Mouse (Mus musculus): ENCODE measurements around the gene Adgrf5. TPM values are rescaled to one million over a fixed set of nuclear protein-coding genes. Genes with fewer than 3 reads are reported as not detected.
"Not testable (repeated sequence)": the region's sequence is repeated elsewhere in the genome, so short reads cannot be mapped to it uniquely, and the experiment has no call there.

Adgrf5 gene
- total and polyA plus RNA-seq, 3 experiments: not detected

DNA sequence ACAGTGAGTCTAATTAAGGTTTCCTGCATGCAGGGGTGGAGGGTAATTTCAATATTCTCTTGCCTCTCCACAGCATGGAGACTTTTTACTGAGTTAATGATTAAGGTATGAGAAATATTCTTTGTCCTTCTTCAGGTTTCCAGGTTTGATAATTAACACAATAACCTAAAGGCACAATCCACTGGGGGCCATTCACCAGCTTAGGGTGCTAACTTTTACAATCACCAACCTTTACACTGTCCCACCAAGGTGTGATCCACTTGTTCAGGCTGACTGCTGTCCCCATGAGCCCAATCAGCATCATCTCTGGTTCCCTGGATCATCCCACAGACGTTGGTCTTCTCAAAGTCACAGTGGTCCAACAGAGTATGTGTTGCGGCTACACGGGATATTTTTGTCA lies 125.7 kb downstream of the Adgrf5 start:
- dilution Hi-C loops (cut with MboI; ENCODE audit: extremely low pct_ligation_motif_present, extremely low pct_unique_long_range_greater_than_20kb, low sequenced_read_pairs): no loop called here
- Histone ChIP-seq H3K9me3 (replicated peaks; ENCODE audit: low read length) (peaks cover 11% of the 10 kb centered on the region), H3K4me1 (ENCODE audit: control insufficient read depth in 1 of 2, insufficient read depth in 2 of 2) (no peaks in the 10 kb centered on the region), H3K79me2 (replicated peaks; ENCODE audit: control insufficient read depth, extremely low read depth, insufficient read depth, poor library complexity, severe bottlenecking) (no peaks in the 10 kb centered on the region), H3K9ac (ENCODE audit: insufficient read depth, low read depth) (no peak overlapping the region), H3K4me2 (ENCODE audit: insufficient read depth, low read depth, poor library complexity, severe bottlenecking) (no peak overlapping the region), H3K36me3 (replicated peaks in 1 of 2; ENCODE audit: control insufficient read depth in 1 of 2, insufficient read depth in 1 of 2, low read length in 1 of 2) (no peaks in the 10 kb centered on the region), H3K27ac (ENCODE audit: insufficient read depth, low read depth) (no peak overlapping the region), H3K27me3 (replicated peaks) (no peaks in the 10 kb centered on the region), H3K4me3 (replicated peaks in 1 of 3; ENCODE audit: low read depth in 2 of 3, low read length in 2 of 3, poor library complexity in 1 of 3) (no peak overlapping the region)
- no peak for DNase-seq (ENCODE audit: extremely low read depth)
- in situ Hi-C loops (cut with MboI; ENCODE audit: low pct_ligation_motif_present, low pct_unique_long_range_greater_than_20kb, low sequenced_read_pairs): no loop called here
- no peak for TF ChIP-seq CTCF (conservative IDR thresholded peaks at IDR 0.05 in 1 of 2, IDR thresholded peaks at IDR 0.05 in 1 of 2; ENCODE audit: low read depth in 2 of 2, low read length in 2 of 2)
- TF ChIP-seq ZMIZ1 (IDR thresholded peaks at IDR 0.05; ENCODE audit: low read depth, low read length): no peak
- no peak for TF ChIP-seq CHD2 (IDR thresholded peaks at IDR 0.05; ENCODE audit: low read length)
- TF ChIP-seq RCOR1 (conservative IDR thresholded peaks at IDR 0.05; ENCODE audit: low read depth, low read length): no peak
- no peak for TF ChIP-seq USF2 (conservative IDR thresholded peaks at IDR 0.05; ENCODE audit: low read depth, low read length)

DNA sequence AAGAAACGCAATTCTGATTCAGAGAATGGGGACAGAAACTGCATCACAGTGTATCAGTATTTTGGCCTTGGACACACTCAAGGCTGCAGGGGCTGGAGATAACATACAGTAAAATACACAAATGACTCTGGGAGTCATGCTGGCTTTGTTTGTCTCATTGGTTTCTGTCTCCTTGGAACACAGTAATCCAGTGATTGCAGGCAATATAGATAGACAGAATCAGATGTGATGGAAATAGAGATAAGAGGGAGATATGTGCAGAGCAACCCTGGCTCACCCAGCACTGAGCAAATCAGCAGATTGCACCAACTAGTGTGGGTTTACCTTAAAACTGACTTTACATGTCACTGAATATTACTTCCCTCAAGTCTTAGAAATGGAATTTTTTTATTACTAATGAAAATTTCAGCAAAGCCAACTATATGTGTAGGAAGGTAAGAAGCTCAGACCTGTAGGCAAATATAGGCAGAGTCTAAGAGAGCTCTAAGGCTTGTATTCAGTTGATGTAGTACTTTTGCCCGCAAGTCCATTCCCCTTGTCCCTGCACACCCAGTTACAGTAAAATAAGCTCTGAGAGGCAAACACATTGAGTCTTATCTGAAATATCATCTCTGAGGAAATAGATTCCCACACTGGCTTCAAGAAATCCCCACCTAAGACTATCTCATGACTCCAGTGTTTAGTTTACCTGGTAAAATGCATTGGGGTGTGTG lies 128.3 kb downstream of the Adgrf5 start:
- Histone ChIP-seq H3K27ac (ENCODE audit: insufficient read depth, low read depth) (no peak overlapping the region), H3K9me3 (replicated peaks; ENCODE audit: low read length) (peaks cover 14% of the 10 kb centered on the region), H3K27me3 (replicated peaks) (no peaks in the 10 kb centered on the region), H3K79me2 (replicated peaks; ENCODE audit: control insufficient read depth, extremely low read depth, insufficient read depth, poor library complexity, severe bottlenecking) (no peaks in the 10 kb centered on the region), H3K4me3 (replicated peaks in 1 of 3; ENCODE audit: low read depth in 2 of 3, low read length in 2 of 3, poor library complexity in 1 of 3) (no peak overlapping the region), H3K36me3 (replicated peaks in 1 of 2; ENCODE audit: control insufficient read depth in 1 of 2, insufficient read depth in 1 of 2, low read length in 1 of 2) (no peaks in the 10 kb centered on the region), H3K9ac (ENCODE audit: insufficient read depth, low read depth) (no peak overlapping the region), H3K4me2 (ENCODE audit: insufficient read depth, low read depth, poor library complexity, severe bottlenecking) (no peak overlapping the region), H3K4me1 (ENCODE audit: control insufficient read depth in 1 of 2, insufficient read depth in 2 of 2) (no peaks in the 10 kb centered on the region)
- dilution Hi-C loops (cut with MboI; ENCODE audit: extremely low pct_ligation_motif_present, extremely low pct_unique_long_range_greater_than_20kb, low sequenced_read_pairs) (no loop called here), in situ Hi-C loops (cut with MboI; ENCODE audit: low pct_ligation_motif_present, low pct_unique_long_range_greater_than_20kb, low sequenced_read_pairs) (no loop called here)
- TF ChIP-seq JUN (IDR thresholded peaks at IDR 0.05; ENCODE audit: insufficient read depth, low read depth, low read length) (no peak), MYC (IDR thresholded peaks at IDR 0.05; ENCODE audit: low read depth, low read length) (no peak), MAFK (IDR thresholded peaks at IDR 0.05; ENCODE audit: insufficient replicate concordance, low read length) (no peak), ZNF384 (IDR thresholded peaks at IDR 0.05; ENCODE audit: low read depth, low read length) (no peak)
- DNase-seq (ENCODE audit: extremely low read depth): no peak

DNA sequence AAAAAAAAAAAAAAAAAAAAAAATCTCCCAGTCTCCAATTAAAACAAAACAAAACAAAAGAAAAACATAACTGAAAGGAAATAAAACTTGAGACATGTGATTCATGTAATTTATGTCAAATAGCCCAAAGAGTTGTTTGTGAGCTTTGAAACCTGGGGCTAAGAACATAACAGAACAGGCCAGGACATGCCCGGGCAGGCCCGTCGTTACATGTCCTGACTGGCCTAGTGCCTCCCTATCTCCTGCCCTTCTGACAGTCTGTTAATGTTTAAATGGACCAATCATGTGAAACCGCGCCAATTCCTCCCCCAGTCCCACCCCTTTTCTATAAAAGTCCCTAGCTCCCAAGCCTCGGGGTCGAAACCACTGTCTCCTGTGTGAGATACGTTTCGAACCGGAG lies 130.1 kb downstream of the Adgrf5 start:
- in situ Hi-C loops (cut with MboI; ENCODE audit: low pct_ligation_motif_present, low pct_unique_long_range_greater_than_20kb, low sequenced_read_pairs); H3K4me1 ChIP-seq (ENCODE audit: control insufficient read depth in 1 of 2, insufficient read depth in 2 of 2); H3K79me2 ChIP-seq (replicated peaks; ENCODE audit: control insufficient read depth, extremely low read depth, insufficient read depth, poor library complexity, severe bottlenecking); DNase-seq (ENCODE audit: extremely low read depth); dilution Hi-C loops (cut with MboI; ENCODE audit: extremely low pct_ligation_motif_present, extremely low pct_unique_long_range_greater_than_20kb, low sequenced_read_pairs); H3K27ac ChIP-seq (ENCODE audit: insufficient read depth, low read depth); H3K36me3 ChIP-seq (replicated peaks in 1 of 2; ENCODE audit: control insufficient read depth in 1 of 2, insufficient read depth in 1 of 2, low read length in 1 of 2); H3K9ac ChIP-seq (ENCODE audit: insufficient read depth, low read depth); H3K4me2 ChIP-seq (ENCODE audit: insufficient read depth, low read depth, poor library complexity, severe bottlenecking); H3K27me3 ChIP-seq (replicated peaks); H3K4me3 ChIP-seq (replicated peaks in 1 of 3; ENCODE audit: low read depth in 2 of 3, low read length in 2 of 3, poor library complexity in 1 of 3): not testable (repeated sequence)
- peaks cover 16% of the 10 kb centered on the region for H3K9me3 ChIP-seq (replicated peaks; ENCODE audit: low read length)

Measured in CH12.LX (cell line).